Mouse (Mus musculus): ENCODE results near the gene Smad5.
A peak's percentile ranks its signal among the peaks of the same experiment; 100 is the strongest.

Gene Smad5

DNA sequence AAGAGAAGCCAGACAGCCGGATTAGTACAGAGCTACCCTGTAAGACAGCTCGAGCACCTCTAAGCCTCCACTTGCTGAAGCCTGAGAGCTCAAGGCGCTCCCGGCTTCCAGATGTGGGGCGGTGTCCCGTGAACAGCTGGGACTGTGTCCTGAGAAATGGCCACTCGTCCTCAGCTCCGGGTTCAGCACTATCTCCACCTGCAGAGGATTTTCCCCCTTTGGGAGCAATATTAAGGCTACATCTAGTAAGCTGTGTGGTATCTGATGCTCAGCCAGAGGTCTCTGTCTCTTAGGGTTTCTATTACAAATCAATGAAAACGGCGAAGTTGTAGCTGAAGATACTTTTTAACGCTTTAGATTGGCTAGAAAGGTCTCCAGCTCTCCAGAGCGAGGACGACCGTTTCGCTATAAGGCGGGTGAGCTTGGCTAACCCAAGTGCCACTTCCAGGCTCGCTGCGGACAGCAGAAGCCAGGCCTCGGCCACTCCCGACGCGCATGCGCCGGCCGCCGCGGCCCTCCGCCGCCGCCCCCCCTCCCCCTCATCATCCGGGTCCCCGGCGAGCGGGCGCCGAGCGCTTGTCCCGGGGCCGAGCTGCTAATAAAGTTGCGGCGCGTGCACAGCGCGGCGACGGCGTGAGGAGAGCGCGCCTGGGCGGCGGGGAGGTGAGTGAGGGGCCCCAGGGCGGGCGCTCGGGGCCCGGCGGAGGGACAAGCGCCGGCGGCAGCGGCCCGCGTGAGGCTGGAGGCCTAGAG is at the start of gene Smad5:
Gene Smad5 (plus strand): TSS at position 542 of the 753 bp plus-strand sequence.
- peak; percentile 57 for DNase-seq

DNA sequence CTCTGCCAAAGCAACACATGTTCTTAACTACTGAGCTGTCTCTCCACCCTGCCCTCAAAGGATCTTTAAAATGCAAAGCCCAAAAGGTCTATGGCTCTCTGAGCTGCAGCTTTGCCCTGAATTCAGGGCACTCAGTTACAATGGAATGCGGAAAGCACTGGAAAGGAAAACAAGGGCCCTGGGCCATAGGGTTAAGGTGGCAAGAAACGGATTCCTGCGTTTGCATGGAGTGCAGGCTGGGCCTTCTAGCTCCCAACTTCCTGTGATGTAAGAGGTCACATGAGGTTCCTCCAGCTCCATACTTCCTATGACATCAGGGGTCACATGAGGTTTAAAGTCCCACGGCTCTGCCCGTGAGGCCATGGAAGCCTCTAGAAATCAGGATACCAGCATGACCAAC is 48.6 kb upstream of the Smad5 start:
- DNase-seq, result no peak

DNA sequence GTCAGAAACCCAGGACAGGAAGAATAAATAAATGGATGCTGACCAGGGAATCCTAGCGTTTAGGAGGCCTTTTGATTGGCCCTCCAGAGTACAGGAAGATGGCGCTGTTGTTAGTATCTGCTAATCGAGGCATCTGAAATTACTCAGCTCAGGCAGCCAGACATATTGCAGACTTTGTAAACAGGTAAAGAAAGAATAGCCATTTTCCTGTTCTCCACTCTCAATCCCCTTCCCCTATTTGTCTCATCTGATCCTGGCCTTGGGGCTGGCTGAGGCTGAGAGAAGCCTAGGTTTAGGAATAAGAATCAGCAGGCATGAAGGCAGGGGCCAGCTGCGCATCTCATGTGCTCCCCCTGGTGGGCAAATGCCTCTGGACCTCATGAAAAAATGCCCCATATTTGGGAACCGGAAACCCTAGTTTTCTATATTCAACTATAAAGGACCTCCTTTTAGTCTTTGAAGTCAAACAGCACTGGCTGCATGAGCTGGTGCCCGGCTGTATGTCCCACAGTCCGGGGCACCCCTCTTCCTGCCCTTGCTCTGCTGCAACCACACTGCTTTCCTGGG is 44.8 kb upstream of the Smad5 start:
- DNase-seq, result peak; percentile 38 to 53

DNA sequence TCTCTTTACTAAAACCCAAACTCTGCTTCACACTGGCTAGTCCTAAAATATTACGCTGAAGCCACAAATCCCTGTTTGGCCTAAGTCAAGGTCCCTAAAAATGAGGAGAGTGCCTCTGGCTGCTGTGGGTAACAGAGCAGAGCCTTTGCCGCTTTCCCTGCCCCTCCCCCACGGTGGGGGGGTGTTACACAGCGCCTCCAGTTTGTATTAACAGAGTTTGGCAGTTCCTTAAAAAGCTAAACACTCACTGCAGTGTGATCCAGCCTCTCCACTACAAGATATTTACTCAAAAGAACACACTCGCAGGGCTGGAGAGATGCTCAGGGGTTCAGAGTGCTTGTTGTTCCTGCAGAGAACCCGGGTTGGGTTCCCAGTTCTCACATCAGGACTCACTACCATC is 43.9 kb upstream of the Smad5 start:
- no peak for DNase-seq

DNA sequence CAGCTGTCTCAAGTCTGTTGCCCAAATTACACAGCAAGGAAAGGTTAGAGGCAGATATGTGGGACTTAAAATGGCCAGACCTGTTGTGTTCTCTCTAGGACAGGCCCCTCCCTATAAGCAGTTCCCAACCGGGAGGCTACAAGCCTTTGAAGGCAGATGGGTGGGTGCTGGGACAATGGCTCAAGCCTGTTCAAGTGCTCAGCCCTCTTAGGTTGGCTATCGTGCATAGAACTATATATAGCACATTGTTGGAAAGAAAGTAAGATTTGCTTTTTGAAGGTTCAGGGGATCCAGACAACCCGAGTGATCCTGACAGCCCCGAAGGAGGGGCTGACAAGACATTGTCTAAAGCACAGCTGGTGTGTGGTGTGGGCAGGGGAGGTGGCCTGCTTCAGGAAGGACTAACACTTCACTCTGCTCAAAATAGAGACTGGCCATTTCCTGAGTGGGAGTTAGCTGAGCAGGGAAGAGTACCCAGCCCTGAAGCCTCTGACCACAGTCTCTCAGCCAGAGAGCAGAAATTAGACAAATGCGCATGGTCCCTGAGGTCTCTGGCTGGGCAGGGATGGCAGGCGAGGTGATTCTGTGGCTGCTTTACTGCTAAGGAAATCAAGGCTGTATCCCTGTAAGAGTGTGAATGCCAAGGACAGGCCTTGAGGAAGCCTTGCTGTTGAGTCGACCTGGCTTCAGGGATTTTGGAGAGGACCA is 40.7 kb upstream of the Smad5 start:
- no peak for DNase-seq

DNA sequence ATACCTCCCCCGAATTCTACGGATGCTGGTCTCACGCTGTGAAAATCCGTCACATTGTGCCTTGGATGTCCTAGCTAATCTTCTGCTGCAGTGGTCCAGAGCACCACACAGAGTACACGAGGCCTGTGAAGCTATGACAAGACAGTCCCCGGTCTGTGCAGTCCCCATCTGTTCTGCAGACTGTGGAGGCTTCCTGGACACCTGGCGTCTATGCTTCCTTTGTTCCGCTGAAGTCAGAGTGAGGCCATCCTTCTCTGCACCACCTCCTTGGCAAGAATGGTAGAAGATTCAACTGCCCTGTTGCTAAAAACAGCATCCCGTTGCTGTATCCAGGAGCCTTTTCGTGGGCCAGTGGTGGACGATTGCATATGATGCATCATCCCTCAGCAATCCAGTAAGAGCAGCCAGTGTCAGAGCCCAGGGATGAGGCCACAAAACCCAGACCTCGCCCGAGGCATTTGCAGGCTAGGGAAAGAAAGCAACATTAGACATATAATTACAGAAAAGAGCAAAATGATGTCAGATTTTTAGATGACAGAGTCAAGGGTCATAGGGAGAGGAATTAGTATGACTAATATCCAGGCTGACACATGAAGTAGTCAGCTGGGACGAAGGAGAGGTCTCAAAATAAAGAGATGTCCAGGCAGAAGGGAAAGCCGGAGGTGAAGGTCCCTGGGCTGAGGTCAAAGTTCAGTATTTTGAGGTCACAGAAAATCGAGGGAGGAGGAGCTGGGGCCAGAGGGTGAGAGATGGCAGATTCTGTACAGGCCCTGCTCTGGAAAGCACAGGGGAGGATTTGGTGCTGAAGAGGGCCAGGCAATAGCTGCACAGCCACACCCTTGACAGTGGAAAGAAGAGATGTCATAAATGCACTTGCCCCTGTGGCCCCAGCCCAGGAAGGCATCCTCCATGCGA is 38.3 kb upstream of the Smad5 start:
- DNase-seq, result peak in 1 of 2 experiments; percentile 15

DNA sequence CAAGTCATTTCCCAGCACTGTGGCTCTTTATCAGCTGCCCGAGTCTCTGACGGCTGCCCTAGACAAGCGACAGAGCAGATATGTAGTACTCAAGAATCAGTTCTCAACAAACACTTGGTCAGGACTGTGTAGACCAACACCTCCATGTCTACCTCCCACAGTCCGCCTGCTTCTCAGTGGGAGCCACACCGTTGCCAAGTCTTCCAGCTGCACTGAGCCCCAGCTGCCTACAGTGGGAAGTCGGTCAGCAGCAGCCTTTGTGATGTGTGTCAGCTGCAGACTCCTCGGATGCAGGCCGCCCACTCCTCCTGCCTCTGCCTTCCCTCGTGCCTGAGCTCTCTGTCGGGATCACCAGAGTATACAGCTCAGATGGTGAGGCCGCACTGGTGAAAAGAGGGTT is 31.6 kb upstream of the Smad5 start:
- DNase-seq, result no peak

DNA sequence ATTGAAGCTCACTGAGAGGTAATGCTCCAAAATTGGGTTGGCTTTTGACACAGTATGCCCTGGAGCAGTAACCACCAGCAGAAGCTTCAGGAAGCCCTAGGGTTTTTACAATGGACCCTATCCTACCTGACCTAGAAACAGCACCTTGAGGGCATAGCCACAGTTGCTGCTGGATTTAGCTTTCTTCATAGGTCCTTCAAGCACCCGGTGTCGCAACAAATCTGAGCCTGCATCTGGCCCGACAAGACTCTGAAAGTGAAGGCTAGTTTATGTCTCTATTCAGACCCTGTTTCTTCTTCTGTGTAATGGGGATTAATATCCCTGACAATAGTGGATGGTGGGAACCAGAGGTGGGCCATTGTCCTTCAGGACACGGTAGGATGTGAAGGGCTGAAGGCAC is 25.1 kb upstream of the Smad5 start:
- DNase-seq, result no peak

DNA sequence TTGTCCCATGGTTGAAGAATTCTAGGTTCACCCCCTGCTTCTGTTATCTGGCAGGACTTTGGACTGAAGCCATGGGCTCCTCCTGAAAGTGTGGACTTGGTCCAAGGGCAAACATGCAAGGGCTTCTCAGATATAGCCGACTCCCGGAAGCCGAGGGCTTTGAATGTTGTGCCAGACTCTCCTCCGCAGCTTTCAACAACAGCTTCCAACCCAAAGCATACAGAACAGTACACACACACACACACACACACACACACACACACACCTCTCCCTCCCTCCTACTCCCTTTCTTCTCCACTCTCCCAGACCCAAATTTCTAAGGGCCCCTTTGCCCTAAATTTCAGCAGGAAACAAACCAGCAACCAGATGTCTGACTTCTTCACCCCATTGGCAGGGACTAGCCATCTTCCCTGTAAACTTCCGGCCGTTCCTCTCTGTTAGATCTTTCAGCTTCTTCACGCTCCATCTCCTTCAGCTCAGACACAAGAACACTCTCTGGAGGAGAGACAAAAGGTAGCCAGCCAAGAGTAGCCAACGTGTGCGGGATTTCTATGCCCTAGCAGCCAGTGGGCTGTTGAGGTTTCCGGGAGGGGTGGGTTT is 24.5 kb upstream of the Smad5 start:
- no peak for DNase-seq

DNA sequence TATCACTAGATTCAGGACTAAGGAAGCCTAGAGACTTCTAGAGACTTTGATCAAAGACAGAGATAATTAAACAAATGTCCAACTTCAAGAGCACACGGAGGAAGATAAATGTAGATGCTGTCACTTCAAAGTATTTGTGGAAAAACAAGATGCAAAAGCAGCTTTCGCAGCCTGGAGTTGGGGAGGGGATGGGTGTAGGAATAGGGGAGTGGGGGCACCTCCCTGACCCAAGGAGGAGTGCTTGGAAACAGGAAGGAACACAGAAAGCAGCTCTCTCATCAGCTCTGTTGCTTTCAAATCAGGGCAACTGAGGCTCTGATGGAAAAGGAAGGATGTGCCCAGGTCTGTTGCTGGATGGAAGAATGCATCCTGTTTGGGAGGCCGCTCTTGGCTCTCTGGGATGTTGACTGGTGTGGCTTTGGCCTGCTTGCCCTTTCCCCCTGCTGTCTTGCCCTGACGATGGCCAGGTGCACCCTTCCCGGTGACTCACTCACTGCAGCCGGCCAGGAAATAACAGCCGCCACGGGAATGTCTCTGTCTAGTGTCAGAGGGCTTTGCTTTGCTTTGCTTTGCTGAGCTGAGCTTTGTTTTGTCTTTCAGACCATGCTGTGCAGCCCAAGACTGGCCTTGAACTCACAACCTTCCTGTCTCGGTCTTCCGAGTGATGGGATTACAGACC is 23.8 kb upstream of the Smad5 start:
- DNase-seq, result no peak

DNA sequence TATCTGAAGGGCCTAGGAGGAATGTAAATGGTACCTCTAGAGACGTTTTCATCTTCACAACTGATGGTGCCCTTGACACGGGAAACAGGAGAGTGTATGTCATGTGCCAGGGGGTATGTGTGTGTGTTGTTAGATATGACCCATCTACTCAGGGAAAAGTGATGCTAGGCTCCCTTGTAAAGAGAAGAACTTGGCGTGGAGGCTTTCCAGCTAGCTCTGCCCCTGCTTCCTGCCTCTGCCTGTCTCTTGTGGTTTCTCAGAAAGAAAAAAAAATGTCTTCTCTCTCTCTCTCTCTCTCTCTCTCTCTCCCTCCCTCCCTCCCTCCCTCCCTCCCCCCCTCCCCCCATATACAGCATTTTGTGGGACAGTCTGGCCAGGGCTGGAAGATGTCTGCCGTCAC is 20.9 kb upstream of the Smad5 start:
- DNase-seq, result peak in 1 of 2 experiments; percentile 21

DNA sequence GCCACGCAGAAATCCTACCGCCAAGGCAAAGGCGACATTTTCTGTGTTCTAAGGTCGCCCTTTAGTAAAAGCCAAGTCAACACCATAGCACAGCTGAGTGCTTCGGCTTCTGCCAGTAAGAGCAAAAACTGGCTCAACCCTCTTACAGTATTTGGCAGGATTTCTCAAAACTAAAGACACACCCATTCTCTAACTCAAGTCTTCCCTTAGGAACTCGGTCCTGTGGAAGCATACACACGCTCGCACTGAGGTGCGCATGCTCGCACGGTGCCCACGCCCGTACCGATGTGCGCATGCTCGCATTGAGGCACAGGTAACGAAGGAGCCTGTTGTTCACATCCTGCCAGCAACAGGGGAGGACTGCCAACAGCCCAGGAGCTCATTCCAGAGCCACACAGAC is 20.5 kb upstream of the Smad5 start:
- peak; percentile 40 to 61 for DNase-seq

DNA sequence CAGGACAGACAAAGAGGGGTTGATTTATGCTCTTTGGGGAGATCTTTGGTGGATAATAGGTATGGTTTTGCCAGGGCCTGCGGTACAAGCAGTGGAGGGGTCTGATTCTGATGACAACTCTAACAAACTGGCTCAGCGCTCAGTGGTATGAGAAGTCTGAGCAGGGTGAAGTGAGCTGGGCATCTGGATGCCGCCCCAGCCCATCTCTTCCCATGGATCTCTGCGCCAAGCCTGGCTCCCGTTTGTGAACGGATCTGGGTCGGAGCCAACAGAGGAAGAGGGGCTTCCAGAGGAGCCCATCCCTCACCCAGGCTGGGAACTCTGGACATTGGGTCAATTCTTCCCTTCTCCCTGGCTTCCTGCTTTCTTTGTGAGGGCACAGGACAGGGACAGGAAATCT is 19.5 kb upstream of the Smad5 start:
- DNase-seq, result no peak

DNA sequence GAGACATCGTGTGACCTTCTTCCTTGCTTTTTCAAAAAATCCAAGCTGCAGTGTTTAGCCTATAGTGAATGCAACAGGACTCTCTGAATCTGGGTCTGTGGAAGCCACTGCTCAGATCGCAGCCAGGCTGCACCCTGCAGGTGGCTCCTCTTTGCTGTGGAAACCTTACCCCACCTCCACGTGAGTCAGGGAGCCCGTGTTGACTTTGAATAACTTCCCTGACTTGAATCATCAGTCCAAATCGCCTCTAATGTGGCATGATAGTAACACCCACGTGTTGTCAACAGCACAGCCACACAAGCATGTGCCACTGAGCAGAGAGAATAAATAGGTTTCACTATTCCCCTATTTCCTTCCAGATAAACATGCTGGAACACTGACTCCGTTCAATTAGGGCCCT is 10.8 kb upstream of the Smad5 start:
- no peak for DNase-seq

DNA sequence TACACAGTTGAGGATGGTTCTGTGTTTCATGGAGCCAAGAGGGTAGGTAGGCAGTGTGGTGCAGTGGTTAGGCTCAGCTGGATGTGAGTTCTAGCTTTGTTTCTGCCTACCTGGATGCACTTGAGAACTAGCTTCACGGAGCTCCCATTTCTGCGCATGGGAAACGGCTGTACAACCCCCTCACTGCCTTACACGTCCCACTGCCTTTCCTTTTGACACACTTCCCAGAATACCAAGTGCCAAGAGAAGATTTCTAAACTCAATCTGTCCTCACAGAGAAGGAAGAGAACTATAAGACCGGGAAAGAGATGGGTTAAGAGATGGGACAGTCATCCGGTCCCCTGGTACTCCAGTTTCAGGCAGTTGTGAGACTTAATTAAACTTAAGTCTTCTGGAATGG is 10.2 kb upstream of the Smad5 start:
- no peak for DNase-seq

DNA sequence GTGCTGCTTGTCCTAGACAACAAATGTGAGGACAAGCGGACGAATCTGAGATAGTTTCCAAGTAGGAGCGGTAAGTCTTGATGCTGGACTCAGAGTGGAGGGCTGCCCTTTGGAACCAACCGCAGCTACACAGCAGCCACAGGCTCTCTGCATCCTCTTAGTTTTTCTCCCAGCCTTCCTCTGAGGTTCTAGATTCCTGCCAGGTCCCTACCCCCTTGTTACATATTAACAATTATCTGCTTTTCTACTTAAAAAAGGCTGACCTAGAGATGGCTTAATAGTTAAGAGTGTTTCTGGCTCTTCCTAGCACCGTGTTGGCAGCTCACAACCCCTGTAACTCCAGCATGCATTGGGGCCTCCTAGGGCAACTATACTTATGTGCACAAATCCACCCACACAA is 7.1 kb upstream of the Smad5 start:
- DNase-seq, result no peak

DNA sequence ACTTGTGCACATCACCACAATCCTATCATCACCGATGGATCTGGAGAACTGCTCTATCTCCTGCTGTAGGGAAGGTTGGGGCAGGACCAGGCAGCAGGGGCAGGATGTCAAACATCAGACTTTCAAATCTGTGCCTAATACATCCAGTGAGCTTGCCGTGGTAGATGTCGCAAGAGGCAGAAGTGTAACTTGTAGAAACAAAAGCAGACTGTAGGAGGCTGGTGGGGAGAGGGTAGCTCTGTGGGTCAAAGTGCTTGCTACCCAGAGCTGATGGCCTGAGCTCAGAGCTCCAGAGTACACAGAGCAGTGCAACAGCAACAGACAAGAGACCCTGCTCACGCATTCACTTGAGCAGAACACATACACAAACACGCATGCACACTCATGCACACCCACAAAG is 6.1 kb upstream of the Smad5 start:
- no peak for DNase-seq

DNA sequence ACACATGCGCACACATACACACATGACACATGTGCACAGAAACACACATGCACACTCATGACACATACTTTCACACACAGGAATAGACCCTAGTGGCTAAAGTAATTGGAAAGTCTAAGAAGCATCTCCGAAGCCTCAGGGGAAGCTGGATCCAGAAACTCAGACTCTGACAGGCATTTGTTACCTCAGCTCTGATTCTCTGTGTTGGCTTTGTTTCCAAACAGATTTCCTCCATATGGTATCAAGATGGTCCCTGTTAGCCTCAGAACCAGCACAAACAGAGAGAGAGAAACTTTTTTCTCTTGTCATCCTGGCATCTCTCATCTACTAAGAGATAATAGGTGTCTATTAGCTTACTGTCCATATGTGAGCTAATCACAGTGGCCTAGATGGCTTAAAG is 5.6 kb upstream of the Smad5 start:
- DNase-seq, result no peak

DNA sequence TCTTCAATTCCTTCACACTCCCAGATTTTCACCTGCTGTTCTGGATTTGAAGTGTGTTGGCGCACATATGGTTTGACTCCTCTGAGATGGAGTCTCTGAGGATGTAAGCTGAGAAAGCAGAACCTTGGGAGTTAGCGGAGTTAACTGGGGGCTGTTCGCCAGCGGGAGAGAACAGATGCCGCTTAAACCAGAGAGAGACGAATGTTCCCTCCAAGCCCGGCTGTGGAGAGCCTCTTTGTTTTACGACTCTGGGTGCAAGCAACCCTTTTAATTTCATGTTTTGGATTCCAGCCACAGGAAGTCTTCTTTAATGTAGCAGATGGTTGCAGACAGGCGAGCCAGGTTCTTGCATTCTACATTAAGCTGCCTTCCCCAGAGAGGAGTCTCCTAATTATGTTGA is 4.4 kb upstream of the Smad5 start:
- DNase-seq, result no peak

DNA sequence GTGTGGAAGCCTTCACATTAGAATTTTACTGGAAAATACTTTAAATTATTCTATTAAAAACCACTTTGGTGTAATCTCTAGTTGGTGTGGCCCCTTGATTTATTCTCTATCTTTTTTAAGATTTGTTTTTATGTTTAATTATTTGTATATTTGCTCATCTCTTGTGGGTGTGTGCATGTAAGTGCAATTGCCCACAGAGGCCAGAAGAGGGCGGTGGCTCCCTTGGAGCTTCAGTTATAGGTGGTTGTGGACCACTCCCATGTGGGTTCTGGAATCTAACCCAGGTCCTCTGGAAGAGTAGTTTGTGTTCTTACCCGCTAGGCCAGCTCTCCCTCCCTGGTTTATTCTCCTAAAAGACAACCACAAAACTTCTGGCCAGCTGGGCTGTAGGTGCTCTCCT is 3.4 kb upstream of the Smad5 start:
- no peak for DNase-seq

DNA sequence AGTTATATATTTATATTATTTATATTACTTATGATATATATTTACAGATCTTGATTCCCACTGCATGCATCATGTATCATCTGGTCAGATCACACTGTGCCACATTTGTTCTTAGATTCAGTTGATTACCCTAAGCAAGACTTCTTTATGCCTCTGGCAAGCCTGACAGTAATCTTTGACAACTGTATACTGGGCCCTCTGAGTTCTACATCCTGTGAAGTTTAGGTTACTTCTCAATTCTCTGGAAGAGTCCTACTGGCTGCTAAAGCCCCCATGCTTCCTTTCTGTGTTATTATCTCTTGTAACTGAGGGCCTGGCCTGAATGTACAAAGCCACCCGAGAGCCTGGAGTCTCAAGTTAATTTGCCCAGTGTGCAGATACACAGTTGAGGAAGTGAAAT is 1.8 kb upstream of the Smad5 start:
- no peak for DNase-seq

DNA sequence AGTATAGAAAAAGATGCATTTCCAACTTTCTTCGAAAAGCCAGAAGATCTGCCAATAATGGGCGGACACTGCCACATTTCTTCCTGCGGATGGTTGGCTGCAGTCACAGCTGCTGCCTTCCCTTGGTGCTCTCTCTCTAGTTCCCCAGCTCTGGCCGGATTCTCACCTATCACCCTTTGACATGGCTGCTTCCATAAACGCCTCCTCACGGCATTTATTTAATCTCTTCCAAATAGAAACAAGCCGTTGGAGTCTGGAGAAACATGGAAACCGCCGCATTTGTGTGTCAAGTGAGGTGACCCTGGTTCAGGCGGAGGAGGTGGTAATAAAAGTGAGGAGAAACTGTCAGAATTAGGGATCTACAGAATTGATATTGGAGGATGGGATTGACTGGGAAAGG is 886 bp upstream of the Smad5 start:
- DNase-seq, result no peak
